Mouse (Mus musculus) brown adipose tissue, adult 24 weeks (tissue): ENCODE results near the gene Fance. TPM values are rescaled to one million over a fixed set of nuclear protein-coding genes. Genes with fewer than 3 reads are reported as not detected.

Source experiments
- H3K27ac ChIP-seq: fragments of 200-500 bp; replicated peaks from 2 replicates; pipeline ENCODE4 v1.5.1; 2012; ENCODE audit warnings: low read depth, mild to moderate bottlenecking, low read length
- H3K4me1 ChIP-seq: fragments of 200-500 bp; 2 replicates; pipeline ENCODE4 v1.6.1; 2012; ENCODE audit warnings: low read length, mixed read lengths; ENCODE audit not compliant: control insufficient read depth, insufficient read depth, insufficient read length
- H3K4me3 ChIP-seq: fragments of 200-500 bp; 2 replicates; pipeline ENCODE4 v1.5.1; 2012; ENCODE audit warnings: low read depth, mild to moderate bottlenecking, low read length, moderate library complexity; ENCODE audit not compliant: insufficient read depth
- polyA plus RNA-seq: library from polyadenylated mRNA; stranded (reverse); fragments of >200 nt; gene quantifications from 2 replicates; pipeline ENCODE4 v1.2.4, GENCODE M21; 2012; ENCODE audit not compliant: missing spikeins, insufficient read depth, insufficient read length

The Fance gene
- 5.0 and 9.9 TPM in 2 replicates for polyA plus RNA-seq

DNA sequence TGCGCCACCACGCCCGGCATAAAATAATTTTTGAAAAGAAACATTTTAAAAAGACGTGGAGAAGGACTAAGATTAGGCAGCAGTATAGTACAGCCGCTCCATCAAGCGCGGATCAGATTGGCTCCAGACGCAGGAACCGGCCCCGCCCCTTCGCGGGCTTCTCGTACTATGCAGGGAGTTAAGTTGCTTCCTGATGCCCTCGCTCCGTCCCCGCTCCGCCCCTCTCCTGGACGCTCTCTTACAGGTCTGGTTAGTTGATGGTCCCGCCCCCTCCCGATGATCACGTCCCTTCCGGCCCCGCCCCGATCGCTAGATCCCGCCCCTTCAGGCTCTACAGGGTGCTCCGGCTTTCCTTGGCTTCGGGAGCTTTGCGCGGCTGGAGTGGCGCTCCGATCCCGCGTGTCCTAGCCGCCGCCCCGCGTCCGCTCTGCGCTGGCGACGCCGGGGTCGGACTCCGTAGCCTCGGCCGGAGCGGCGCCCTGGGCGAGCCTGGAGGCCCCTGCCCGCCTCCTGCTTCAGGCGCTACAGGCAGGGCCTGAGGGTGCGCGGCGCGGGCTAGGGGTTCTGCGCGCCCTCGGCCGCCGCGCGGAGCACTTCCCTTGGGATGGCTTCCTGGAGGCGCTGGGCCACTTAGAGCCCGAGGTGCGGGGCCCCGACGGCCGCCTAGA is at the start of gene Fance:
Gene Fance, plus strand, starts transcription at position 308 of the 668 bp plus-strand sequence.
- peak within 1 kb of the TSS; percentile 89 for H3K4me3 ChIP-seq
- peak within 1 kb of the TSS; percentile 41 for H3K27ac ChIP-seq
- peaks cover 3% of the 10 kb centered on the region; the same call in 1 of the 2 replicates for H3K4me1 ChIP-seq

DNA sequence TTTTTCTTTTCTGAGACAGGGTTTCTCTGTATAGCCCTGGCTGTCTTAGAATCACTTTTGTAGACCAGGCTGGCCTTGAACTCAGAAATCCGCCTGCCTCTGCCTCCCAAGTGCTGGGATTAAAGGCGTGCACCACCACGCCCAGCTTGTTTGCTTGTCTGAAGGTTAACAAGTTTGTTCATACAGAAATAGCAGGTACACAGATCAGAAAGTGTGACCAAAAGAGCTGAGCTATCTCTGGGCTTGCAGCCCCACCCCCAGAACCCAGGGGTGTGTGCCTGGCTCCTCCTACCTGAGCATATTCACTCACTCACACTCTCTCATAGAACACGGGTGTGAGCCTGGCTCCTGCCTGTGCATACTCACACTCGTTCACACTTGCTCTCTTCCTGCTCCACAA is 46.1 kb upstream of the Fance start:
- no peak overlapping the region for H3K27ac ChIP-seq
- H3K4me1 ChIP-seq: peaks cover 6% of the 10 kb centered on the region; the same call in 1 of the 2 replicates
- no peak overlapping the region for H3K4me3 ChIP-seq

DNA sequence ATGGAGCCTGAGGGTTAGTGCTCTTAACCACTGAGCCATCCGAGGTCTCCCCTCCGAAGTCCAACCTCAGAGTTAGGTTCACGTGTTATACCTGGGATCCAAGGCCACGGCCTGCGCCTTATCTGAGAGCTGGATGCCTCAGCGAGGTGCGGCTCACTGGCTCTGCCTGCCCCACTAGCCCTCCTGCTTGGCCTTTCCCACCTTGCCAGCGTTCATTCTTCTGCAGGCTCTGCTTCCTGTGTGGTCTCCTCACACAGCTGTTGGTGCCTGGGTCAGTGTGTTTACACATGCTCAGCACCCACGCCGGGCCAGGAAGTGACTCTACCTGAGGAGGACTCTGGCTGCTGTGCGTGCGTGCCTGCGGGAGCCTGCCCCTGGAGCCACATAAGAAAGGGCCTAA is 43.2 kb upstream of the Fance start:
- Histone ChIP-seq H3K4me1 (peaks cover 6% of the 10 kb centered on the region; the same call in 1 of the 2 replicates), H3K27ac (no peak overlapping the region)

DNA sequence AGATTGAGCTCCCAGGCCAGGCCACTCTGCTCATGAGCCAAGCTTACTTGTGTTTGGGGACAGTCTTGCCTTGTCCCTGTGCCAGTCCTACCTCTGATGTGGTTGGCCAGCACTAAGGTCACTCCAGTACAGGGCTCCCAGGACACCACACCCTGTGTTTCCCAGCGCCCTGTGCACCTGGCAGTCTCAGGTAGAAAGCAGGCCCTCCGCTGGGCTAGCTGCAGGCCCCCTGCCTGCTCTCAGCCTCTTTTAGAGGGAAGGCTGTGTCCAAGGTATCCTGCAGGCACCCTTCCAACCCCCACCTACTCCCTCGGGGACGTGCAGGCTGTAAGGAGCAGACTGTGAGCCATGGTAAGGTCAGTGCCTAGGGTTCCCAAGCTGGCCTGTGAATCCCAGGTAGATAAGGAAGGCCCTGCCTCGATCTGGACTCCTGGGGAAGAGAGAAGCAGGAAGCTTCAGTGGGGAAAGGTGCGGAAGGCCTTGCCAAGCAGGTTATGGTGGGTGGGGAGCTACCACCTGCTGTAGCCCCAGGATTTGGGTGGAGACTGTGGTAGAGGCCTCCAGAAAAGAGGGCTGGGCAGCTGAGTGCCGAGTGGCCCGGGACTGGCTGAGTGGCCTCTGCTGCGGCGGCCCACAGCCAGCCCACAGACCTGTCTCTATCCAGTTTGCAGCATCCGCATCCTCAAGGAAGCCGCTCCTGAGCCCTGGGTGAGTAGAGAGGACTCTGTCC is 41.6 kb upstream of the Fance start:
- Histone ChIP-seq H3K27ac (no peak overlapping the region), H3K4me3 (no peak overlapping the region), H3K4me1 (peaks cover 6% of the 10 kb centered on the region; the same call in 1 of the 2 replicates)

More for the DNA sequence above, 43.2 kb upstream of the Fance start:
- no peak overlapping the region for H3K4me3 ChIP-seq

DNA sequence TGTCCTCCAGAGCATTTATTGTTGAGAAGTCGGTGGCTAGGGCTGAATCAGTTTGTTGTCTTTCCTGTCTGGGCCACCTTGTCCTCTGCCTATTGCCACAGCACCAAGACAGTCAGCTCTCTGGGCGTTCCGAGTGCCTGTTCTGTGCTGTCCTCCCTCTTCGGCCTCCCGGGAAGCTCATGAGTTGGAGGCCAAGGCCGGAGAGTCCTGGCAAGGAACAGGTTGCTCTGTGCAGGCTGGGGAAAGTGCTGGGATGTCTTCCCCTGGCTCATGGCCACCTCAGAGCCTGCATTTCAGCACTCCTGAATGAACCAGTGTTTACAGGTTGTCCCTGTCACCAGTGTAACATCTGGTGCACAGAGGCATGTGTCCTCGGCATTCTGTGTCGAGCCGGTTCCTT is 41.0 kb upstream of the Fance start:
- no peak overlapping the region for H3K4me3 ChIP-seq
- no peak overlapping the region for H3K27ac ChIP-seq
- peaks cover 6% of the 10 kb centered on the region; the same call in 1 of the 2 replicates for H3K4me1 ChIP-seq

DNA sequence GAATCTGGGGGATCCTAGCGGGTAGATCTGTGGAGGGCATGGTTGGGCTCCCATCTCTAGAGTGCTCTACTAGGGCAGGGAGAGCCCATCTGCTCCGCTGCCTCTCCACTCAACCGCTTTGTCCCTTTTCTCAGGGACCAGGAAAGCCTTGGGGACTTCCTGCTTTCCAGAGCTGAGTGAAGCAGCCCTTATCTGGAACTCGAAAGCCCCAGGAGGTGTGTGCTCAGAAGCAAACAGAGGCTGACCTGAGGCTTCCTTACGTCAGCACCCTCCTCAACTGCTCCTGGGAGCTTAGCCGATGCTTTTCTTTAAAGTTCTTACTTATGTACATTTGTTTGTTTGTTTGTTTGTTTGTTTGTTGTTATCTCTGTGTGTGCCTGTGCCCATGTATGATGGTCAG is 40.5 kb upstream of the Fance start:
- peaks cover 6% of the 10 kb centered on the region; the same call in 1 of the 2 replicates for H3K4me1 ChIP-seq
- no peak overlapping the region for H3K27ac ChIP-seq
- H3K4me3 ChIP-seq: no peak overlapping the region

DNA sequence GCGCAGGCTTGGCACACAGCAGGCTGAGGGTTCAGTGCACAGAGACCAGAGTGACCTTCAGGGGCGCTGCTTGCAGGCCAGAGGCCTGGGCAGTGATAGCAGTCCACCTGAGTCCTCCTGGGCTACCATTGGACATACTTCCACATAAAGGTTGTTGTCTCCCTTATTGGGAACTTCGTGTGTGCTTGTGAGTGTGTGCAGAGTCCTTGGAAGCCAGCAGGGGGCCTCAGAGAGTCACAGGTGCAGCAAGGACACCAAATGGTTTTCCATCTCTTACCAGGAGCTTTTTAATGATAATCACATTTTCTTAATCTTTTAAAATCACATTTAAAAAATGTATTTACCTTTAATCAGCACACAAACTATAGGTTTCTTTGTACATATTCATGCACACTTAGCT is 38.6 kb upstream of the Fance start:
- Histone ChIP-seq H3K4me3 (no peak overlapping the region), H3K4me1 (peaks cover 12% of the 10 kb centered on the region), H3K27ac (no peak overlapping the region)

DNA sequence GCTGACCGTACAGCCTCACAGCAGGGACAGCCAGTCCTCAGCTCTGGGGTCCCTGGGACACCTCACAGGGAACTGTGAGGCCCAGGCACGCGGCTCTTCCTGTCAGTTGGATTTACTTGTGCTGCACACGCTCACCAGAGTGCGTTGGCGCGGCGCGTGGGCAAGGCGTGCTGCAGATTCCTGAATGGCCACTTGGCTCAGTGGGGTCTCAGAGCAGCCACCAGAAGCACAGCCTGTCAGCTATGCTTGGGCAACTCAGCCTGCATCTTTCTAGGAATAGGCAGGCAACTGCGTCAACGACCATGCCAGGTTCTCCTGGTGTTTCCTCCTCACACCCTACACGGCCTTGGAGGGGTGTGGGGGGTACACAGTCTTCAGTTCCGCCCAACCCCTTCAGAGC is 36.1 kb upstream of the Fance start:
- Histone ChIP-seq H3K4me1 (peaks cover 21% of the 10 kb centered on the region), H3K27ac (no peak overlapping the region), H3K4me3 (no peak overlapping the region)

DNA sequence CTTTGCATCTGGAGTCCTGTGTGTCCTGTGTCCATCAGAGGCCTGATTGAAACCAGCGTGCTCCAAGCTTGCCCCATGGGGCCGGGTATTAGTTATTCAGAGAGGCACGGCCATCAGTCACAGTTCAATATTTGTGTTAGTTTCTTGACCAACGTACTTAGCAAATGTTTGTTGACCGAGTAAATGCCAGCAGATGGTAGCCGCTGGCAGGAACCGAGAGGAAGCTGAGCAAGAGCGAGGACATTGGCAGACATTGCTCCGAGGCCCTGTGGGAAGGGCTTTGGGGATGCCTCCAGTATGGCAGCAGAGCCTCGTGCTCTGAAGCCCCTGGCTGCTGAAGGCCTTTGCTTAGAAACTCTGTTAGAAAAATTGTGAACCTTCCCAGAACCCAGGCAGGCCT is 35.6 kb upstream of the Fance start:
- H3K4me3 ChIP-seq: no peak overlapping the region
- no peak overlapping the region for H3K27ac ChIP-seq

DNA sequence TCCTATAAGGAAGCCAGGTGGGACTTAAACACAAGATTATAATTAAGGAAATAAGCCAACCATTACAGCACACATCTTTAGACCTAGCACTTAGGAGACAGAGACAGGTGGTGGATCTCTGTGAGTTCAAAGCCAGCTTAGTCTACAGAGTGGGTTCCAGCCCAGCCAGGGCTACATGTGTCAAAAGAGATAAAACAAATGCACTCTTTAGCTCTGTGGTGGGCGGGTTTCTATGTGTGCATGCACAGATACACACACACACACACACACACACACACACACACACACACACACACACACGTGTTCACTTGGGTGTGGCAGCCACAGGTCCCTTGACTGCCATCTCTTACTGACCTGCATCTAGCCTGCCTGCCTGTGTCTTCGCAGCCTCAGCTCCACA is 35.2 kb upstream of the Fance start:
- no peak overlapping the region for H3K27ac ChIP-seq
- H3K4me3 ChIP-seq: no peak overlapping the region
- peaks cover 22% of the 10 kb centered on the region for H3K4me1 ChIP-seq

More for the DNA sequence above, 35.6 kb upstream of the Fance start:
- peaks cover 21% of the 10 kb centered on the region for H3K4me1 ChIP-seq

DNA sequence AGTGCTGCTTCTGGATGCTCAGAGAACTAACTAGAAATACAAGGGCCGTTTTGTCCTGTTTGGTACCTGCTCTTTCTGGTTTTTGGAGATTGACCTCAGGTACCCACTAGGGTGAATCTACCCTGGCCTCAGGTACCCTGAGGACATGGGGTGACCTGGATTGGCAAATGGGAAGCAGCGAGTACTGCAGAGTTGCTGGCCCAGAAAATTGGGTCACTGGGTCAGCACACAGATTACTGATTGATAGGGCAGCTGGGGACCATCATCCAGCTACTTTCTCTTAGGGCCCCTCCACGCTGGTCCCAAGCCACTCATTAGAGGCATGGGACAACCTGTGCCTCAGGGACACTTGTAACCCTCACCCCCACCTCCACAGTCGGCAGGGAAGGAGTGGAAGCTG is 34.1 kb upstream of the Fance start:
- Histone ChIP-seq H3K4me1 (peaks cover 23% of the 10 kb centered on the region), H3K27ac (no peak overlapping the region), H3K4me3 (no peak overlapping the region)

DNA sequence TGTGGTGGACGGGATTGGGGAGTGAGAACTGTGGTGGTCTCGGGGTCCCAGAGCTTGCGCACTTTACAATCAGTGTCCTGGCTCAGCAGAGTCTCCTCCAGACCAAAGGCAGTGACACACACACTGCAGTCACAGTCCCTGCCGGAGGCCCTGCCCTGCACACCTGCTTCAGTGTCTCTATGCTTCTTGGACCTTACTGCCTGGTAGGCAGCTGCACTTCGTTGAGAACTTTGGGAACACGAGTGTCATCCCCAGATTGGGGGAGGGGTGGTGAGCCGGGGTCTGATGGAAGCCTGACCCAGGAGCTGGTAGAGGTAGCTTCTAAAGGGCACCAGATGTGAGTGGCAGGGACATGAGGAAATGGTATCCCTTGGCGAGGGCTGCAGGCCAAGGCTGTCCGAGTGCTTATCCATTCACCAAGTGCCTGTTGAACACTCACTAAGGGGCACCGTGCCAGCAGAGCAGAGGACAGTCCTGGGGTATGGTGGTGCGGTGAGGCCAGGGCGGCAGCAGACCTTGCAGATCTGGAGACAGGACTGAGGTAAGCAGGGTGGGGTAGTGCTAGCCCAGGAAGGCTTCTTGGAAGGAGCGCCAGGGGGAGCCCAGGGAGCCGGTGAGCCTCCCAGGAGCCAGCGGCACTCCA is 33.4 kb upstream of the Fance start:
- no peak overlapping the region for H3K4me3 ChIP-seq

DNA sequence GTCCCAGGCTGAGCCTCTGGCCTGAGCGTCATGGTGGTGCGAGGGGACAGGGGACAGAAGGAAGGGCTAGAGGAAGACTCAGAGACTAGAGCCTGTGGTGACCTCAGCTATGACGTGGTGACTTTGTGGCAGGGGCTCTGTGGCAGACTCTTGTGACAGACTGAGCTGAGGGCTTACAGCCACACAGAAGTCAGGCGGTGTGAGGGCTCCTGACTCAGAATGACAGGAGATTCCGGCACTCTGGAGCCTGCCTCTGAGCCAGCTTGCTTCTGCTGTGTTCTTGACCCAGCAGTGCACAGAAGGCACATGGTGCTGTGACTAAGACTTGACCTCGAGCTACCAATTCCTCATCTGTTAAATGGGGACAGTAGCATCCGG is 32.9 kb upstream of the Fance start:
- Histone ChIP-seq H3K27ac (no peak overlapping the region), H3K4me3 (no peak overlapping the region), H3K4me1 (peaks cover 23% of the 10 kb centered on the region)

More for the DNA sequence above, 33.4 kb upstream of the Fance start:
- Histone ChIP-seq H3K4me1 (peaks cover 23% of the 10 kb centered on the region), H3K27ac (no peak overlapping the region)

DNA sequence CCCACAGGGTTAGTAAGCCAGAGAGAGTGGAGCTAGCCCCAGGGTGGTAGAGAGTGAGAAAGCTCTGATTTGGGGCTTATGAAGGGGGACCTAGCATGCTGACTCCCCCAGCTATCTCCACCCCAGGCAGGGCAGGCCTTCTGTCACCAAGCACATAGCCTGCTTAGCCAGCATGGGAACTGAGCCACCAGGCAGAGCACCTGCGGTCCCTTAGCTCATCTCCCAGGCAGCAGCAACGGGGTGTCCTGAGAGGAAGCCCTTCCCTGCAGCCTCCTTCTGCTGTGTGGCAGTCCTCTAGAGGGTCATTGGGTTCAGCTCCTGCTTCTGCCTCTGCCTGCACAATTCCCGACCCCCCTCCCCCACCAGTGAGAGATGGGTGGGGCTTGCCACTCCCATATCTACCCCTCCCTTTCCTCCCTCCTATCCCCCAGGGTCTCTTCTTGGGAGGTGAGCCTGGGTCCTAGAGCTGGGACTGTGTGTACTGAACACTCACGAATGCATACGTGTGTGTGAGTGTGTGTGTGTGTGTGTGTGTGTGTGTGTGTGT is 32.4 kb upstream of the Fance start:
- H3K4me3 ChIP-seq: no peak overlapping the region
- H3K27ac ChIP-seq: no peak overlapping the region
- H3K4me1 ChIP-seq: peaks cover 23% of the 10 kb centered on the region

DNA sequence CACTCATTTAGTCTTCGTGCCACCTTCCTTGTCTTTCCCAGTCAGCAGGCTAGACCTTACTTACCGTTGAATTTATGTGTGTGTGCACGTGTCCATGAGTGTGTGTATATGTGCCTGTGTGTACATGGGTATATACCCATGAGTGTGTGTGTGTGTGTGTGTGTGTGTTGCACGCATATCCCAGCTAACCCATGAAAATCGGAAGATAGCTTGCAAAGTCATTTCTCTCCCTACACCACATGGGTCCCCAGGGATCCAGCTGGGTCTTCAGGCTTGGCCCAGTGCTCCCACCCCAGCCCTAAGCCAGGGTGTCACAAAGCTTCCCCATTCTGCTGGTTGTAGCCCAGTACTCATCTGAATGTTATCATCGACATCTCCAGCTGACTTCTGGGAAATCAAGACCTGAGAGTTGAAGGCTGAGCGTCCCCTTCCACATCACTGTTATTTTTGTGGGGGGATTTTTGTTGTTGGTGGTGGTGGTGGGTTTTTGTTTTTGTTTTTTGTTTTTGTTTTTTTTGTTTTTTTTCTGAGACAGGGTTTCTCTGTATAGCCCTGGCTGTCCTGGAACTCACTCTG is 31.4 kb upstream of the Fance start:
- Histone ChIP-seq H3K4me3 (no peak overlapping the region), H3K27ac (no peak overlapping the region), H3K4me1 (peaks cover 23% of the 10 kb centered on the region)
